Mouse (Mus musculus): Measurements from ENCODE around the gene Gm12169.

DNA sequence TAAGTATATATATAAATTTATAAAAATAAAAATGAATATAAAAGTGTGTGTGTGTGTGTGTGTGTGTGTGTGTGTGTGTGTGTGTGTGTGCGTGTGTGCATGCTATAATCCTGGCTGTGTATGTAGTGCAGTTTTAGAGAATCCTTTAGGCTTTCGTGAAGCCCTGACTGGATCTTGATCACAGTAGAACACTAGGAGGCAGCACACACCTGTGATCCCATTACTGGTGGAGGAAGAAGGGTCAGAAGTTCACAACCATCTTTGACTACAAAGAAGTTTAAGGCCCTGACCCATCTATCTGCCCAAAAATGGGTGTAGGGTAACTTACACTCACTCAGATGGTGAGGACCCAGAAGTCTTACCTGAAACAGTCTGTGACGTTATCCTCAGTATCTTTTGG lies 1.3 kb upstream of the Gm12169 start:
- TF ChIP-seq CTCF (IDR thresholded peaks at IDR 0.05; ENCODE audit: insufficient read depth, low read depth, low read length) (no peak), POLR2A (IDR thresholded peaks at IDR 0.05; ENCODE audit: insufficient read depth, low read depth, low read length) (no peak)

All from olfactory bulb, adult 2 months (tissue).